Mouse (Mus musculus): Measurements from ENCODE around the gene Ifit3b. TPM values are rescaled to one million over a fixed set of nuclear protein-coding genes. Genes with fewer than 3 reads are reported as not detected.
"Not testable (repeated sequence)": the region's sequence is repeated elsewhere in the genome, so short reads cannot be mapped to it uniquely, and the experiment has no call there.

Ifit3b gene
- polyA plus RNA-seq (2015; fragmentation: Nextera tagmentation; extraction: Ambion mirVana), result 0.34 and 0.82 TPM in 2 replicates

- H3K36me3 ChIP-seq; H3K9me3 ChIP-seq (replicated peaks); H3K4me3 ChIP-seq; H3K4me1 ChIP-seq (replicated peaks); H3K9ac ChIP-seq; H3K27me3 ChIP-seq: not testable (repeated sequence)
- Histone ChIP-seq H3K4me2 (0 out of 2 replicates have a peak within 1 kb of the TSS, but pooled peaks have one; percentile 11), H3K27ac (peak within 1 kb of the TSS; percentile 12; the same call in 1 of the 2 replicates)
- peak; percentile 58; the same call in 1 of the 2 replicates for ATAC-seq (replicated peaks; ENCODE audit: insufficient number of reproducible peaks, insufficient read depth, low FRiP score, low read depth)
- 26% methylated on average over 4 of the region's 4 CpGs for WGBS
These were observed at the start of gene Ifit3b for GRCm38 (mm10) chr19:34607237-34608051. TSS of gene Ifit3b (plus strand) at chr19:34607970.

- Histone ChIP-seq H3K27me3 (no peaks in the 10 kb centered on the region), H3K4me3 (no peak overlapping the region), H3K4me1 (replicated peaks) (no peaks in the 10 kb centered on the region), H3K4me2 (no peak overlapping the region), H3K9ac (no peak overlapping the region), H3K9me3 (replicated peaks) (no peaks in the 10 kb centered on the region), H3K36me3 (no peaks in the 10 kb centered on the region), H3K27ac (no peak overlapping the region)
- no peak for ATAC-seq (replicated peaks; ENCODE audit: insufficient number of reproducible peaks, insufficient read depth, low FRiP score, low read depth)
These were observed 45.2 kb upstream of the Ifit3b start for GRCm38 (mm10) chr19:34562556-34562955.

GRCm38 (mm10) chr19:34566178-34566784 is 41.5 kb upstream of the Ifit3b start:
- Histone ChIP-seq H3K4me1 (replicated peaks) (peaks cover 10% of the 10 kb centered on the region), H3K36me3 (no peaks in the 10 kb centered on the region), H3K9me3 (replicated peaks) (no peaks in the 10 kb centered on the region), H3K27ac (no peak overlapping the region), H3K9ac (no peak overlapping the region), H3K27me3 (no peaks in the 10 kb centered on the region), H3K4me2 (no peak overlapping the region), H3K4me3 (no peak overlapping the region)
- 89% methylated on average over 1 of the region's 1 CpGs for WGBS
- ATAC-seq (replicated peaks; ENCODE audit: insufficient number of reproducible peaks, insufficient read depth, low FRiP score, low read depth), result no peak

GRCm38 (mm10) chr19:34568988-34569895 is 38.5 kb upstream of the Ifit3b start:
- H3K4me1 ChIP-seq (replicated peaks), result peaks cover 10% of the 10 kb centered on the region
- H3K9me3 ChIP-seq (replicated peaks), result no peaks in the 10 kb centered on the region
- H3K4me2 ChIP-seq, result no peak overlapping the region
- H3K9ac ChIP-seq, result no peak overlapping the region
- no peak overlapping the region for H3K4me3 ChIP-seq
- no peak overlapping the region for H3K27ac ChIP-seq
- ATAC-seq (replicated peaks; ENCODE audit: insufficient number of reproducible peaks, insufficient read depth, low FRiP score, low read depth), result no peak
- H3K27me3 ChIP-seq, result no peaks in the 10 kb centered on the region
- 69% methylated on average over 7 of the region's 7 CpGs for WGBS
- H3K36me3 ChIP-seq, result no peaks in the 10 kb centered on the region

GRCm38 (mm10) chr19:34569896-34570476 is 37.8 kb upstream of the Ifit3b start:
- no peak for ATAC-seq (replicated peaks; ENCODE audit: insufficient number of reproducible peaks, insufficient read depth, low FRiP score, low read depth)

GRCm38 (mm10) chr19:34571080-34571479 is 36.7 kb upstream of the Ifit3b start:
- H3K4me1 ChIP-seq (replicated peaks), result peaks cover 10% of the 10 kb centered on the region
- WGBS, result 93% methylated on average over 1 of the region's 1 CpGs

More at GRCm38 (mm10) chr19:34569896-34570476, 37.8 kb upstream of the Ifit3b start:
- no peaks in the 10 kb centered on the region for H3K27me3 ChIP-seq
- no peaks in the 10 kb centered on the region for H3K36me3 ChIP-seq
- H3K4me1 ChIP-seq (replicated peaks), result peaks cover 10% of the 10 kb centered on the region
- no peak overlapping the region for H3K4me2 ChIP-seq
- no peak overlapping the region for H3K4me3 ChIP-seq
- WGBS, result 54% methylated on average over 4 of the region's 4 CpGs
- H3K9ac ChIP-seq, result no peak overlapping the region
- H3K27ac ChIP-seq, result no peak overlapping the region
- H3K9me3 ChIP-seq (replicated peaks), result no peaks in the 10 kb centered on the region

GRCm38 (mm10) chr19:34573650-34574049 is 34.1 kb upstream of the Ifit3b start:
- no peak overlapping the region for H3K4me2 ChIP-seq
- H3K27ac ChIP-seq, result no peak overlapping the region
- ATAC-seq (replicated peaks; ENCODE audit: insufficient number of reproducible peaks, insufficient read depth, low FRiP score, low read depth), result no peak
- no peaks in the 10 kb centered on the region for H3K27me3 ChIP-seq
- WGBS, result 92% methylated on average over 5 of the region's 5 CpGs
- peaks cover 10% of the 10 kb centered on the region for H3K4me1 ChIP-seq (replicated peaks)
- no peaks in the 10 kb centered on the region for H3K36me3 ChIP-seq
- H3K9me3 ChIP-seq (replicated peaks), result no peaks in the 10 kb centered on the region
- H3K9ac ChIP-seq, result no peak overlapping the region
- H3K4me3 ChIP-seq, result no peak overlapping the region

More at GRCm38 (mm10) chr19:34571080-34571479, 36.7 kb upstream of the Ifit3b start:
- ATAC-seq (replicated peaks; ENCODE audit: insufficient number of reproducible peaks, insufficient read depth, low FRiP score, low read depth), result no peak
- H3K36me3 ChIP-seq, result no peaks in the 10 kb centered on the region
- H3K9me3 ChIP-seq (replicated peaks), result no peaks in the 10 kb centered on the region
- H3K27ac ChIP-seq, result no peak overlapping the region
- no peak overlapping the region for H3K9ac ChIP-seq
- no peak overlapping the region for H3K4me2 ChIP-seq
- no peak overlapping the region for H3K4me3 ChIP-seq
- H3K27me3 ChIP-seq, result no peaks in the 10 kb centered on the region

GRCm38 (mm10) chr19:34577121-34577520 is 30.6 kb upstream of the Ifit3b start:
- H3K4me2 ChIP-seq, result no peak overlapping the region
- H3K9ac ChIP-seq, result no peak overlapping the region
- no peaks in the 10 kb centered on the region for H3K9me3 ChIP-seq (replicated peaks)
- H3K4me1 ChIP-seq (replicated peaks), result no peaks in the 10 kb centered on the region
- no peaks in the 10 kb centered on the region for H3K36me3 ChIP-seq
- no peak overlapping the region for H3K27ac ChIP-seq
- 55% methylated on average over 1 of the region's 1 CpGs for WGBS
- no peaks in the 10 kb centered on the region for H3K27me3 ChIP-seq
- no peak for ATAC-seq (replicated peaks; ENCODE audit: insufficient number of reproducible peaks, insufficient read depth, low FRiP score, low read depth)
- no peak overlapping the region for H3K4me3 ChIP-seq

- not testable (repeated sequence) for H3K36me3 ChIP-seq; ATAC-seq (replicated peaks; ENCODE audit: insufficient number of reproducible peaks, insufficient read depth, low FRiP score, low read depth); H3K9me3 ChIP-seq (replicated peaks); H3K4me3 ChIP-seq; H3K9ac ChIP-seq; H3K4me2 ChIP-seq; H3K27me3 ChIP-seq; H3K27ac ChIP-seq; H3K4me1 ChIP-seq (replicated peaks)
- WGBS, result 81% methylated on average over 2 of the region's 2 CpGs
These were observed 25.1 kb upstream of the Ifit3b start for GRCm38 (mm10) chr19:34582696-34583095.

- not testable (repeated sequence) for ATAC-seq (replicated peaks; ENCODE audit: insufficient number of reproducible peaks, insufficient read depth, low FRiP score, low read depth); H3K27me3 ChIP-seq; H3K27ac ChIP-seq
These were observed 24.5 kb upstream of the Ifit3b start, which contains the start of gene Ifit3 for GRCm38 (mm10) chr19:34583126-34583766. TSS of gene Ifit3 (plus strand) at chr19:34583531.

More at GRCm38 (mm10) chr19:34583126-34583766, 24.5 kb upstream of the Ifit3b start, which contains the start of gene Ifit3:
- not testable (repeated sequence) for H3K9me3 ChIP-seq (replicated peaks); H3K4me3 ChIP-seq; H3K36me3 ChIP-seq; H3K9ac ChIP-seq; H3K4me2 ChIP-seq; H3K4me1 ChIP-seq (replicated peaks)
- 35% methylated on average over 2 of the region's 2 CpGs for WGBS
